Mouse (Mus musculus) ES-E14 (cell line): Measurements from ENCODE around the gene Top1.

Source experiments
- CHD2 ChIP-seq: IDR thresholded peaks from 2 replicates; pipeline ENCODE4 v1.6.1; 2014; ENCODE audit warnings: mild to moderate bottlenecking, low read depth, low read length, inconsistent platforms
- HCFC1 ChIP-seq: IDR thresholded peaks from 2 replicates; pipeline ENCODE4 v1.6.1; 2012; ENCODE audit warnings: low read length, inconsistent platforms, borderline replicate concordance; ENCODE audit not compliant: insufficient read depth
- MAFK ChIP-seq: IDR thresholded peaks from 2 replicates; pipeline ENCODE4 v1.6.1; 2014; ENCODE audit warnings: mild to moderate bottlenecking, low read depth, low read length, inconsistent platforms; ENCODE audit not compliant: insufficient read depth
- ZC3H11A ChIP-seq: IDR thresholded peaks from 2 replicates; pipeline ENCODE4 v1.6.1; 2012; ENCODE audit warnings: low read depth, mild to moderate bottlenecking, inconsistent platforms, low read length, borderline replicate concordance

- no peak for TF ChIP-seq HCFC1
- TF ChIP-seq ZC3H11A, result no peak
- no peak for TF ChIP-seq MAFK
- no peak for TF ChIP-seq CHD2
Observed at GRCm38 (mm10) chr2:160768997-160769396, 123.3 kb downstream of the Top1 start.
